Mouse (Mus musculus): ENCODE results near the gene Vwde.
A peak's percentile ranks its signal among the peaks of the same experiment; 100 is the strongest.

Gene Vwde

GRCm38 (mm10) chr6:13224596-13225227, at the start of gene Vwde:
Vwde (minus strand) TSS chr6:13224965.
- DNase-seq, result no peak

GRCm38 (mm10) chr6:13255341-13255740, 30.6 kb upstream of the Vwde start:
- no peak for DNase-seq

- DNase-seq, result no peak
Measured at GRCm38 (mm10) chr6:13248317-13248969, 23.7 kb upstream of the Vwde start.

- no peak for DNase-seq
Measured at GRCm38 (mm10) chr6:13206157-13206556, 18.6 kb downstream of the Vwde start.

GRCm38 (mm10) chr6:13197486-13197885, 27.3 kb downstream of the Vwde start:
- no peak for DNase-seq

GRCm38 (mm10) chr6:13186836-13187235, 37.9 kb downstream of the Vwde start:
- DNase-seq, result no peak

GRCm38 (mm10) chr6:13180061-13180460, 44.7 kb downstream of the Vwde start:
- DNase-seq, result no peak

GRCm38 (mm10) chr6:13169459-13170150, 55.2 kb downstream of the Vwde start:
- no peak for DNase-seq

GRCm38 (mm10) chr6:13166240-13166937, 58.4 kb downstream of the Vwde start:
- no peak for DNase-seq

GRCm38 (mm10) chr6:13159437-13159836, 65.3 kb downstream of the Vwde start:
- no peak for DNase-seq

GRCm38 (mm10) chr6:13153888-13154697, 70.7 kb downstream of the Vwde start:
- DNase-seq, result no peak

- peak in 1 of 2 experiments; percentile 3 for DNase-seq
Measured at GRCm38 (mm10) chr6:13152062-13152640, 72.6 kb downstream of the Vwde start.

GRCm38 (mm10) chr6:13137255-13137654, 87.5 kb downstream of the Vwde start:
- no peak for DNase-seq

- no peak for DNase-seq
Measured at GRCm38 (mm10) chr6:13108662-13109061, 116.1 kb downstream of the Vwde start.

Measured in lung, adult 18-20 months (tissue).